Mouse (Mus musculus): ENCODE data around the gene Rhot2. TPM values are rescaled to one million over a fixed set of nuclear protein-coding genes. Genes with fewer than 3 reads are reported as not detected.

The Rhot2 gene
- polyA plus RNA-seq, 1 experiment from 2014 or later, result 9.8 TPM

- H3K9ac ChIP-seq (replicated peaks), result no peak overlapping the region
- H3K36me3 ChIP-seq (replicated peaks; ENCODE audit: insufficient read depth, low read length), result peaks cover 21% of the 10 kb centered on the region
- WGBS (ENCODE audit: insufficient replicate concordance), result 80% methylated on average over 8 of the region's 8 CpGs
- H3K4me2 ChIP-seq (ENCODE audit: low read depth, low read length), result no peak overlapping the region
- no peak for ATAC-seq
- no peak for DNase-seq
- no peaks in the 10 kb centered on the region for H3K27me3 ChIP-seq (ENCODE audit: insufficient read depth, low read length)
- no peaks in the 10 kb centered on the region for H3K9me3 ChIP-seq (ENCODE audit: low read length)
- H3K4me1 ChIP-seq (ENCODE audit: insufficient read depth), result peaks cover 24% of the 10 kb centered on the region
- TF ChIP-seq CTCF (IDR thresholded peaks at IDR 0.05; ENCODE audit: low read depth), result no peak
- TF ChIP-seq EP300 (IDR thresholded peaks at IDR 0.05; ENCODE audit: low read depth), result no peak
- no peak overlapping the region for H3K27ac ChIP-seq (ENCODE audit: low read depth)
- no peak overlapping the region for H3K4me3 ChIP-seq (ENCODE audit: low read depth, low read length)
These were observed 35.1 kb upstream of the Rhot2 start for GRCm38 (mm10) chr17:25879750-25880149.

DNA sequence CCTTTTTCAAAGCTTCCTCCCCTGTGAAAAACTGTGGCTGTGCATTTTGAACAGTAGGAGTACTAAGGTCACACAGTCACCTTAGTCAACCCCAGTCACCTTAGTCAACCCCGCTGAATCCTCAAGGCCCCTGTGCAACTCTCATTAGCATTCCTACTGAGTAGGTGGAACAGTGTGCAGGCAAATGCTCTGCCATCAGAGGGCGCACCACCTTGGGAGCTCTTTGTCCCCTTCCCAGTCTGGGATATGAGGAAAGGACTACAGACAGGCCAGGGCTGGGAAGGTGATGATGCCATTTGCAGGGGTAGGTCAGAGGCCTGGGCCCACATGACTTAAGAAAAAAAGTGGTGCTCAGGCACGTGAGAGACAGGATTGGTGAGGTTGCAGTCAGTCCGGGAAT lies 34.6 kb upstream of the Rhot2 start:
- Histone ChIP-seq H3K27me3 (ENCODE audit: insufficient read depth, low read length) (no peaks in the 10 kb centered on the region), H3K9me3 (ENCODE audit: low read length) (no peaks in the 10 kb centered on the region), H3K4me2 (ENCODE audit: low read depth, low read length) (no peak overlapping the region), H3K9ac (replicated peaks) (no peak overlapping the region), H3K4me1 (ENCODE audit: insufficient read depth) (peaks cover 27% of the 10 kb centered on the region), H3K27ac (ENCODE audit: low read depth) (no peak overlapping the region), H3K4me3 (ENCODE audit: low read depth, low read length) (no peak overlapping the region), H3K36me3 (replicated peaks; ENCODE audit: insufficient read depth, low read length) (peaks cover 17% of the 10 kb centered on the region)
- TF ChIP-seq EP300 (IDR thresholded peaks at IDR 0.05; ENCODE audit: low read depth), result no peak
- peak; percentile 65 for TF ChIP-seq CTCF (IDR thresholded peaks at IDR 0.05; ENCODE audit: low read depth)
- WGBS (ENCODE audit: insufficient replicate concordance), result 66% methylated on average over 4 of the region's 4 CpGs
- DNase-seq, result no peak
- ATAC-seq, result no peak

DNA sequence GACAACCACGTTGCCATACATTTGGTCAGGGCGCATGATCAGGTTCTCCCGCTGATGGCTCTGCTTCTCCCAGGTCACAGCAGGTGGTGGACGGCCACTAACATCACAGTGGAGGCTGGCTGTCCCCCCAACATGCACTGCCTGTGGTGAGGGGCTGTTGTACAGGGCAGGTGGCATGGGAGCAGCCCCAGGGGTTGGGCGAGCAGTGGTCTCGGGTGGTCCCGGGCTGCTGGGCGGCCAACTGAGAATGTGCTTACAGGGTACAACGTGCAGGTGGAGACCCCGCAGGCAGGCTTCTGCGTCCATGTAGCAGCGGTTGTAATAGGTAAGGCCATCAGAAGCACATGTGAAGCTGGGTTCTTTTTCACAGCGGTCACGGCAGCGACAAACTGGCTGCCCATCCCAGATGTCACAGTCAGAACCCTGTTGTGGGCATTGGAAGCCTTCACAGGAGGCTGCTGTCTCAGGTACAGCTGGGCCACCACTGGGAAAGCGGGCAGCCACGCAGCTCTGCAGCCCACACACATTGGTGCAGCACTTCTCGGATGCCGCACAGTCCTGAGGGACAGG lies 34.0 kb upstream of the Rhot2 start:
- H3K4me1 ChIP-seq (ENCODE audit: insufficient read depth), result peaks cover 31% of the 10 kb centered on the region
- DNase-seq (no peak), ATAC-seq (no peak)
- H3K36me3 ChIP-seq (replicated peaks; ENCODE audit: insufficient read depth, low read length), result peaks cover 17% of the 10 kb centered on the region
- no peaks in the 10 kb centered on the region for H3K9me3 ChIP-seq (ENCODE audit: low read length)
- H3K27me3 ChIP-seq (ENCODE audit: insufficient read depth, low read length), result no peaks in the 10 kb centered on the region
- no peak overlapping the region for H3K4me3 ChIP-seq (ENCODE audit: low read depth, low read length)
- no peak overlapping the region for H3K27ac ChIP-seq (ENCODE audit: low read depth)
- WGBS (ENCODE audit: insufficient replicate concordance), result 91% methylated on average over 19 of the region's 19 CpGs
- H3K9ac ChIP-seq (replicated peaks), result no peak overlapping the region
- no peak overlapping the region for H3K4me2 ChIP-seq (ENCODE audit: low read depth, low read length)
- TF ChIP-seq CTCF (IDR thresholded peaks at IDR 0.05; ENCODE audit: low read depth) (no peak), EP300 (IDR thresholded peaks at IDR 0.05; ENCODE audit: low read depth) (no peak)

DNA sequence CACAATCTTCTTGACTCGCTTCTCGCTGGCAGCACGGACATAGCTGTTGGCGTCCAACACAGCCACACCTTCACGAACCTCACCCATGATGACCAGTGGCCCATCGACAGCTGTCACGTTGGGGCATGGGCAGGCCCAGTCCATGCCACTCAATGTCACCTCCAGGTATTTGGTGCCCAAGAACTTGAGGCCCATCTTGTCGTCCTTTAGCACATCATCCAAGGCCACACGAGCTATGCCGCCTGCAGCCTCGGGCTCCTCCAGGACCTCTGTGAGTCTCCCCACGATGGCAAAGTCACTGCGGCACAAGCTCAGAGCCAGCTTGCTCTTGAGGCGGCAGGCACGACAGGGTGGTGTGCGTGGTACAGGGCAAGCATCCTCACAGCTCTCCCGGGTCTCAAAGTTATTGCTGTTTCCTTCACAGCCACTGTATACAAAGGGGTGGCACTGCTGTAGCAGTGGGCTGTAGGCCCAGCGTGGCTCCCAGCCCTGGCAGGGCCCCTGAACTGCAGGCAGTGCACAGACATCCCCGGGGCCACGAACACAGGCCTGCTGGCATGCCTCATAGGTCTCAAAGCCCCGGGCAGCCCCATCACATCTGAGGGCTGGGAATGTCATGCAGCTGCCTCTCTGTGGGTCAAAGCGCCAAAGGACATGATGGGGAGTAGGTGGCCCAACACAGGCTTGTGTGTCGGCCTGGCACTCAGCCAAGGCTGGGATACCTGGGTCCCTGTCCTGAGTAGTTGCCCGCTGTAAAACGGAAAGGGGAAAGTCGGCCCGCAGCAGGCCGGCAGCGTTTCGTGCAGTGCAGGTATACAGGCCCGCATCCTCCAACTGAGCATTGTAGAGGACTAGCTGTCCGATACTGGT lies 33.3 kb upstream of the Rhot2 start:
- WGBS (ENCODE audit: insufficient replicate concordance), result 87% methylated on average over 32 of the region's 32 CpGs
- Histone ChIP-seq H3K4me2 (ENCODE audit: low read depth, low read length) (no peak overlapping the region), H3K27ac (ENCODE audit: low read depth) (no peak overlapping the region), H3K4me1 (ENCODE audit: insufficient read depth) (peaks cover 31% of the 10 kb centered on the region), H3K36me3 (replicated peaks; ENCODE audit: insufficient read depth, low read length) (peaks cover 13% of the 10 kb centered on the region), H3K9me3 (ENCODE audit: low read length) (no peaks in the 10 kb centered on the region), H3K27me3 (ENCODE audit: insufficient read depth, low read length) (no peaks in the 10 kb centered on the region), H3K9ac (replicated peaks) (no peak overlapping the region), H3K4me3 (ENCODE audit: low read depth, low read length) (no peak overlapping the region)
- ATAC-seq (no peak), DNase-seq (no peak)
- no peak for TF ChIP-seq EP300 (IDR thresholded peaks at IDR 0.05; ENCODE audit: low read depth)
- no peak for TF ChIP-seq CTCF (IDR thresholded peaks at IDR 0.05; ENCODE audit: low read depth)

DNA sequence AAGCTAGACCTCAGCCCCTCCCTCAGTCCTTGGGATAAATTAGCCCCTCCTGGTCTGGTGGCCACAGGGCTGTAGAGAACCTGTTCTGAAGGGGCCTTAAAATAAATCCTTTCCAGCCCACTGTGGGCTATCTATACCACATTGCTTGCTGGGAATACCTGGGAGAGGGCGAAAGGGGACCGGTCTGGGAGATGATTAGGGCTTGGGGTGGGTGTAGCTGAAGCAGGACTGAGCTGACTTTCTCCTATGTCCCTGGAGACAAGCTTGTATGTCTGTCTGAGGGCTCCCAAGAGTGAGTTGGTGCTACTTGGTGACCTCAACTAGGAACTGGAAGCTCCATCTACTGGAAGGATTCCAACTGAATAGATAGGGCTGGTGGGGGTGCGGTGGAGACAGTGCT lies 32.4 kb upstream of the Rhot2 start:
- TF ChIP-seq CTCF (IDR thresholded peaks at IDR 0.05; ENCODE audit: low read depth) (no peak), EP300 (IDR thresholded peaks at IDR 0.05; ENCODE audit: low read depth) (no peak)
- peak overlapping the region; percentile 88; the same call in 1 of the 2 replicates for H3K27ac ChIP-seq (ENCODE audit: low read depth)
- ATAC-seq, result no peak
- H3K4me2 ChIP-seq (ENCODE audit: low read depth, low read length), result 0 out of 2 replicates have a peak overlapping the region, but pooled peaks have one; percentile 85
- H3K4me1 ChIP-seq (ENCODE audit: insufficient read depth), result peaks cover 31% of the 10 kb centered on the region
- no peaks in the 10 kb centered on the region for H3K27me3 ChIP-seq (ENCODE audit: insufficient read depth, low read length)
- H3K4me3 ChIP-seq (ENCODE audit: low read depth, low read length), result no peak overlapping the region
- peaks cover 10% of the 10 kb centered on the region for H3K36me3 ChIP-seq (replicated peaks; ENCODE audit: insufficient read depth, low read length)
- no peak overlapping the region for H3K9ac ChIP-seq (replicated peaks)
- no peaks in the 10 kb centered on the region for H3K9me3 ChIP-seq (ENCODE audit: low read length)
- DNase-seq, result no peak
- 85% methylated on average over 3 of the region's 3 CpGs for WGBS (ENCODE audit: insufficient replicate concordance)

DNA sequence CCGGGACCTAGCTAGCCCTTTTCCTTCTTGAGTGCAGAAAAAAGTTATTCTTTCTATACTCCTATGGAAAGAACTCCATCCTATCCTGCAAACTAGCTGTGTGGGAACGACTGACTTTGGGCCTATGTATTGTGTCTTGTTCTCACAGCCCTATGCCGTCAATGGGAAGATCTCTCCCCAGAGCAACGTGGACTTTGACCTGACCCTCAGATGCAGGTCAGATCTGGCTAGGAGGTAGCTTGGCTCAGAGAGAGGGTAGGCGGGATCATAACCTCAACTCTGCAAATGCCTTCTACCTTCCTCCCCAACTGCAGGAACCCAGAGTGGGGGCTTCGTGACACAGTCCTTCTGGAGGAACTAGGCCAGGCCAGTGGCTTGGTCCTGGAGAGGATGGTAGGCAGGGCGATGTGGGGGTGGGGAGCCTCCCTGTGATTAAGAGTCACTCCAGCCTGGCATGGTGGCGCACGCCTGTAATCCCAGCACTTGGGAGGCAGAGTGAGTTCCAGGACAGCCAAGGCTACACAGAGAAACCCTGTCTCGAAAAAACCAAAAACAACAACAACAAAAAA lies 31.8 kb upstream of the Rhot2 start:
- peak overlapping the region; percentile 85 for H3K4me2 ChIP-seq (ENCODE audit: low read depth, low read length)
- no peak for TF ChIP-seq EP300 (IDR thresholded peaks at IDR 0.05; ENCODE audit: low read depth)
- TF ChIP-seq CTCF (IDR thresholded peaks at IDR 0.05; ENCODE audit: low read depth), result no peak
- H3K9ac ChIP-seq (replicated peaks), result peak overlapping the region; percentile 64
- 59% methylated on average over 10 of the region's 10 CpGs for WGBS (ENCODE audit: insufficient replicate concordance)
- peaks cover 10% of the 10 kb centered on the region for H3K36me3 ChIP-seq (replicated peaks; ENCODE audit: insufficient read depth, low read length)
- H3K4me1 ChIP-seq (ENCODE audit: insufficient read depth), result peaks cover 31% of the 10 kb centered on the region
- H3K9me3 ChIP-seq (ENCODE audit: low read length), result no peaks in the 10 kb centered on the region
- 0 out of 2 replicates have a peak, but pooled peaks have one; percentile 20 for ATAC-seq
- peak; percentile 53 for DNase-seq
- H3K4me3 ChIP-seq (ENCODE audit: low read depth, low read length), result peak overlapping the region; percentile 69
- H3K27me3 ChIP-seq (ENCODE audit: insufficient read depth, low read length), result no peaks in the 10 kb centered on the region
- H3K27ac ChIP-seq (ENCODE audit: low read depth), result peak overlapping the region; percentile 88

Data from liver, postnatal 0 days (tissue).